Mouse (Mus musculus): Measurements from ENCODE around the gene Slc17a7. TPM values are rescaled to one million over a fixed set of nuclear protein-coding genes. Genes with fewer than 3 reads are reported as not detected.

Slc17a7 gene
- total RNA-seq, 2 experiments from 2014 or later = 0.19 to 0.23 TPM

GRCm38 (mm10) chr7:45198435-45198834, 34.7 kb downstream of the Slc17a7 start:
- DNase-seq (ENCODE audit: low spot score in 2 of 2) = peak; percentile 59 to 64

GRCm38 (mm10) chr7:45198961-45199360, 35.2 kb downstream of the Slc17a7 start:
- DNase-seq (ENCODE audit: low spot score in 2 of 2) = no peak

GRCm38 (mm10) chr7:45202654-45203053, 38.9 kb downstream of the Slc17a7 start:
- DNase-seq (ENCODE audit: low spot score in 2 of 2) = no peak

- peak; percentile 70 to 75 for DNase-seq (ENCODE audit: low spot score in 2 of 2)
Observed at GRCm38 (mm10) chr7:45204380-45205143, 40.8 kb downstream of the Slc17a7 start, which contains the start of gene Ccdc155. Gene Ccdc155, minus strand, starts transcription at chr7:45204892.

- DNase-seq (ENCODE audit: low spot score in 2 of 2) = no peak
Observed at GRCm38 (mm10) chr7:45208260-45208659, 44.5 kb downstream of the Slc17a7 start.

GRCm38 (mm10) chr7:45211070-45211469, 47.3 kb downstream of the Slc17a7 start:
- DNase-seq (ENCODE audit: low spot score in 2 of 2) = no peak

GRCm38 (mm10) chr7:45211851-45212251, 48.1 kb downstream of the Slc17a7 start, which contains the start of gene Dkkl1:
Gene Dkkl1, minus strand, starts transcription at chr7:45212147.
- DNase-seq (ENCODE audit: low spot score in 2 of 2) = no peak

GRCm38 (mm10) chr7:45212356-45212755, 48.6 kb downstream of the Slc17a7 start:
- DNase-seq (ENCODE audit: low spot score in 2 of 2) = no peak

GRCm38 (mm10) chr7:45213708-45214107, 50.0 kb downstream of the Slc17a7 start:
- DNase-seq (ENCODE audit: low spot score in 2 of 2) = no peak

- DNase-seq (ENCODE audit: low spot score in 2 of 2) = peak; percentile 34 to 49
Observed at GRCm38 (mm10) chr7:45215673-45216441, 52.1 kb downstream of the Slc17a7 start, which contains the start of gene Tead2. Gene Tead2, plus strand, starts transcription at chr7:45215753.

- DNase-seq (ENCODE audit: low spot score in 2 of 2) = peak; percentile 28 to 49
Observed at GRCm38 (mm10) chr7:45216442-45217183, 52.9 kb downstream of the Slc17a7 start.

- no peak for DNase-seq (ENCODE audit: low spot score in 2 of 2)
Observed at GRCm38 (mm10) chr7:45221680-45222079, 57.9 kb downstream of the Slc17a7 start.

- no peak for DNase-seq (ENCODE audit: low spot score in 2 of 2)
Observed at GRCm38 (mm10) chr7:45224826-45225225, 61.1 kb downstream of the Slc17a7 start.

Small RNA genes within 50 kb of the gene (microRNA-seq; reads per million reads assigned to microRNA genes)
- gene Mir150 (ENCODE audit: borderline number of aligned reads in 2 of 2) (654 to 1,330 reads per million in 2 experiments), gene Mir5121 (ENCODE audit: borderline number of aligned reads in 2 of 2) (69.5 to 90.6 reads per million in 2 experiments), gene Mir7055 (ENCODE audit: borderline number of aligned reads in 2 of 2) (0 reads per million in 2 experiments)

Other genes starting within 250 kb of the Slc17a7 start
- 10 to 100 TPM; 81.7 to 97.4 TPM for gene Ap2a1, start 234.5 kb upstream of the Slc17a7 start, total RNA-seq (2021)
- gene Tsks, start 220.7 kb upstream of the Slc17a7 start, total RNA-seq (2021) = not detected
- gene Cpt1c, start 189.1 kb upstream of the Slc17a7 start, total RNA-seq (2021) = 10 to 100 TPM in 1 of 2 experiments, 1 to 10 TPM in 1; 9.3 to 12.8 TPM
- gene Prmt1, start 177.4 kb upstream of the Slc17a7 start, total RNA-seq (2021) = 100 to 1,000 TPM; 203 to 216 TPM
- gene Irf3, start 166.3 kb upstream of the Slc17a7 start, total RNA-seq (2021) = 100 to 1,000 TPM; 128 to 131 TPM
- gene Bcl2l12, start 165.2 kb upstream of the Slc17a7 start, total RNA-seq (2021) = 10 to 100 TPM; 13.9 to 14.2 TPM
- gene Scaf1, start 147.6 kb upstream of the Slc17a7 start, total RNA-seq (2021) = 10 to 100 TPM; 75.1 to 85.9 TPM
- 100 to 1,000 TPM in 1 of 2 experiments, 10 to 100 TPM in 1; 86.9 to 106 TPM for gene Rras, start 146.0 kb upstream of the Slc17a7 start, total RNA-seq (2021)
- 10 to 100 TPM; 30.8 to 45.3 TPM for gene Prr12, start 111.1 kb upstream of the Slc17a7 start, total RNA-seq (2021)
- 10 to 100 TPM; 44.3 to 46.8 TPM for gene Nosip, start 101.5 kb upstream of the Slc17a7 start, total RNA-seq (2021)
- 10 to 100 TPM; 14.9 to 28.3 TPM for gene Prrg2, start 101.3 kb upstream of the Slc17a7 start, total RNA-seq (2021)
- gene Rcn3, start 71.7 kb upstream of the Slc17a7 start, total RNA-seq (2021) = 10 to 100 TPM; 32.0 to 36.4 TPM
- gene Fcgrt, start 60.1 kb upstream of the Slc17a7 start, total RNA-seq (2021) = 100 to 1,000 TPM; 111 to 137 TPM
- 1,000 to 10,000 TPM; 1,173 to 1,310 TPM for gene Rps11, start 39.5 kb upstream of the Slc17a7 start, total RNA-seq (2021)
- gene Rpl13a, start 35.2 kb upstream of the Slc17a7 start, total RNA-seq (2021) = 1,000 to 10,000 TPM; 1,445 to 1,619 TPM
- gene Gm45713, start 27.7 kb upstream of the Slc17a7 start, total RNA-seq (2021) = not detected
- 10 to 100 TPM; 20.6 to 26.8 TPM for gene Flt3l, start 27.5 kb upstream of the Slc17a7 start, total RNA-seq (2021)
- 10 to 100 TPM; 57.3 to 58.6 TPM for gene Pih1d1, start 9.6 kb upstream of the Slc17a7 start, total RNA-seq (2021)
- gene Aldh16a1, start 9.4 kb upstream of the Slc17a7 start, total RNA-seq (2021) = 10 to 100 TPM; 58.4 to 68.5 TPM
- gene Gfy, start 15.6 kb downstream of the Slc17a7 start, total RNA-seq (2021) = not detected
- gene Pth2, start 17.0 kb downstream of the Slc17a7 start, total RNA-seq (2021) = not detected
- under 1 TPM in 1 of 2 experiments, not detected in 1; 0.29 TPM for gene Ccdc155, start 40.9 kb downstream of the Slc17a7 start, total RNA-seq (2021)
- not detected for gene Dkkl1, start 48.2 kb downstream of the Slc17a7 start, total RNA-seq (2021)
- 10 to 100 TPM in 1 of 2 experiments, 1 to 10 TPM in 1; 8.5 to 11.7 TPM for gene Tead2, start 51.8 kb downstream of the Slc17a7 start, total RNA-seq (2021)
- gene Cd37, start 75.2 kb downstream of the Slc17a7 start, total RNA-seq (2021) = 1 to 10 TPM; 4.0 to 7.4 TPM
- gene Slc6a16, start 77.1 kb downstream of the Slc17a7 start, total RNA-seq (2021) = not detected
- under 1 TPM in 1 of 2 experiments, not detected in 1; 0.19 TPM for gene Slc6a21, start 113.6 kb downstream of the Slc17a7 start, total RNA-seq (2021)
- 10 to 100 TPM in 1 of 2 experiments, 1 to 10 TPM in 1; 7.8 to 11.0 TPM for gene Trpm4, start 169.8 kb downstream of the Slc17a7 start, total RNA-seq (2021)
- gene Hrc, start 171.3 kb downstream of the Slc17a7 start, total RNA-seq (2021) = under 1 TPM; 0.17 to 0.83 TPM
- 1 to 10 TPM; 1.7 to 3.2 TPM for gene Ppfia3, start 203.1 kb downstream of the Slc17a7 start, total RNA-seq (2021)
- gene Lin7b, start 206.6 kb downstream of the Slc17a7 start, total RNA-seq (2021) = 1 to 10 TPM; 1.3 to 1.7 TPM
- gene Snrnp70, start 231.8 kb downstream of the Slc17a7 start, total RNA-seq (2021) = 100 to 1,000 TPM; 262 to 325 TPM
- gene Kcna7, start 241.7 kb downstream of the Slc17a7 start, total RNA-seq (2021) = not detected
- under 1 TPM; 0.17 to 0.45 TPM for gene Ntf5, start 249.7 kb downstream of the Slc17a7 start, total RNA-seq (2021)

Data from adrenal gland, adult 18-20 months (tissue).